Mouse (Mus musculus) heart, postnatal 0 days (tissue): ENCODE results near the gene 9230104L09Rik. TPM values are rescaled to one million over a fixed set of nuclear protein-coding genes. Genes with fewer than 3 reads are reported as not detected.

Experiments
- ATAC-seq: fragments of 200-750 bp; cut with Nextera tagmentation; 2 replicates; pipeline ENCODE4 v1.8.0; 2017; ENCODE audit warnings: low read depth, moderate number of reproducible peaks, moderate library complexity; ENCODE audit not compliant: insufficient read depth
- DNase-seq: peaks from one replicate; pipeline ENCODE4 v3.0.0-alpha.2; 2016; ENCODE audit warnings: low spot score
- H3K27ac ChIP-seq: fragments of 300-500 bp; sonication (generic); 2 replicates; pipeline ENCODE4 v1.5.1; 2014; ENCODE audit warnings: low read depth, mild to moderate bottlenecking
- H3K27me3 ChIP-seq: fragments of 300-500 bp; sonication (generic); 2 replicates; pipeline ENCODE4 v1.6.1; 2014; ENCODE audit warnings: low read length, mixed read lengths; ENCODE audit not compliant: control insufficient read depth, insufficient read depth
- H3K36me3 ChIP-seq: fragments of 300-500 bp; sonication (generic); replicated peaks from 2 replicates; pipeline ENCODE4 v1.6.1; 2014; ENCODE audit warnings: low read length, mixed read lengths; ENCODE audit not compliant: control insufficient read depth, insufficient read depth
- H3K4me1 ChIP-seq: fragments of 300-500 bp; sonication (generic); 2 replicates; pipeline ENCODE4 v1.6.1; 2014; ENCODE audit warnings: antibody characterized with exemption; ENCODE audit not compliant: control insufficient read depth, insufficient read depth
- H3K4me2 ChIP-seq: fragments of 300-500 bp; sonication (generic); 2 replicates; pipeline ENCODE4 v1.6.1; 2014; ENCODE audit warnings: low read depth, mild to moderate bottlenecking, low read length, moderate library complexity
- H3K4me3 ChIP-seq: fragments of 300-500 bp; sonication (generic); 2 replicates; pipeline ENCODE4 v1.5.1; 2014; ENCODE audit warnings: low read depth, low read length
- H3K9ac ChIP-seq: fragments of 300-500 bp; sonication (generic); replicated peaks from 2 replicates; pipeline ENCODE4 v1.6.1; 2014; ENCODE audit warnings: low read depth, low read length, mixed read lengths
- H3K9me3 ChIP-seq: fragments of 300-500 bp; sonication (generic); replicated peaks from 2 replicates; pipeline ENCODE4 v1.6.1; 2016; ENCODE audit warnings: low read length; ENCODE audit not compliant: control insufficient read depth
- CTCF ChIP-seq: IDR thresholded peaks from 2 replicates; pipeline ENCODE4 v1.5.1; 2016; ENCODE audit warnings: antibody characterized with exemption, control low read depth, low read depth
- EP300 ChIP-seq: IDR thresholded peaks from 2 replicates; pipeline ENCODE4 v1.6.1; 2016; ENCODE audit warnings: antibody characterized with exemption, low read depth
- WGBS: fragments of 180-500 bp; shearing (Covaris S2); extraction: QIAGEN DNeasy Blood & Tissue Kit; methylation state at CpG from one replicate; pipeline ENCODE4 v1.1.7; 2014; 5-methylcytosine and 5-hydroxymethylcytosine counted together
- polyA plus RNA-seq: library from polyadenylated mRNA; unstranded; fragments of >200 nt; fragmentation: Nextera tagmentation; extraction: Ambion mirVana; gene quantifications from 2 replicates; pipeline ENCODE4 v1.2.1, GENCODE M21; 2015
- total RNA-seq: library from RNA; depleted of rRNA; stranded (reverse); fragments of >200 nt; gene quantifications from 2 replicates; pipeline ENCODE4 v1.2.3, GENCODE M21; 2014; ENCODE audit warnings: low replicate concordance; rRNA removed

The 9230104L09Rik gene
- total and polyA plus RNA-seq, 2 experiments from 2014 or later = 0.98 TPM; not detected in 1

- no peak for TF ChIP-seq EP300
- no peak for TF ChIP-seq CTCF
- H3K36me3 ChIP-seq = no peaks in the 10 kb centered on the region
- no peak for DNase-seq
- H3K4me1 ChIP-seq = no peaks in the 10 kb centered on the region
- WGBS = 37% methylated on average over 1 of the region's 1 CpGs
- H3K4me3 ChIP-seq = no peak overlapping the region
- H3K27ac ChIP-seq = no peak overlapping the region
- no peaks in the 10 kb centered on the region for H3K27me3 ChIP-seq
- no peaks in the 10 kb centered on the region for H3K9me3 ChIP-seq
- H3K9ac ChIP-seq = no peak overlapping the region
- H3K4me2 ChIP-seq = no peak overlapping the region
- ATAC-seq = no peak
Observed at GRCm38 (mm10) chr2:148825986-148826385, 38.9 kb downstream of the 9230104L09Rik start.

GRCm38 (mm10) chr2:148819909-148820308 lies 44.9 kb downstream of the 9230104L09Rik start, which contains the start of gene Cst13:
Gene Cst13 (plus strand): TSS chr2:148820081.
- DNase-seq = no peak
- no peaks in the 10 kb centered on the region for H3K9me3 ChIP-seq
- TF ChIP-seq CTCF (no peak), EP300 (no peak)

GRCm38 (mm10) chr2:148806696-148807095 lies 58.1 kb downstream of the 9230104L09Rik start:
- Histone ChIP-seq H3K9ac (no peak overlapping the region), H3K36me3 (no peaks in the 10 kb centered on the region), H3K27me3 (no peaks in the 10 kb centered on the region), H3K9me3 (no peaks in the 10 kb centered on the region), H3K4me1 (peaks cover under 1% of the 10 kb centered on the region; the same call in 1 of the 2 replicates), H3K27ac (no peak overlapping the region), H3K4me2 (no peak overlapping the region), H3K4me3 (no peak overlapping the region)
- DNase-seq (no peak), ATAC-seq (no peak)
- WGBS = 72% methylated on average over 6 of the region's 6 CpGs
- no peak for TF ChIP-seq CTCF
- no peak for TF ChIP-seq EP300

More at GRCm38 (mm10) chr2:148819909-148820308, 44.9 kb downstream of the 9230104L09Rik start, which contains the start of gene Cst13:
- ATAC-seq = no peak
- Histone ChIP-seq H3K4me1 (no peaks in the 10 kb centered on the region), H3K4me2 (no peak within 1 kb of the TSS), H3K36me3 (no peaks in the 10 kb centered on the region), H3K4me3 (no peak within 1 kb of the TSS), H3K27ac (no peak within 1 kb of the TSS), H3K9ac (no peak within 1 kb of the TSS), H3K27me3 (no peaks in the 10 kb centered on the region)

- peak; percentile 57 for ATAC-seq
- no peaks in the 10 kb centered on the region for H3K36me3 ChIP-seq
- TF ChIP-seq EP300 = no peak
- TF ChIP-seq CTCF = no peak
- H3K27me3 ChIP-seq = no peaks in the 10 kb centered on the region
- peaks cover 9% of the 10 kb centered on the region; the same call in 1 of the 2 replicates for H3K4me1 ChIP-seq
- H3K27ac ChIP-seq = no peak overlapping the region
- H3K9ac ChIP-seq = no peak overlapping the region
- H3K4me3 ChIP-seq = no peak overlapping the region
- no peak overlapping the region for H3K4me2 ChIP-seq
- DNase-seq = no peak
- no peaks in the 10 kb centered on the region for H3K9me3 ChIP-seq
- WGBS = 16% methylated on average over 3 of the region's 3 CpGs
Observed at GRCm38 (mm10) chr2:148801491-148801921, 63.3 kb downstream of the 9230104L09Rik start.

DNA sequence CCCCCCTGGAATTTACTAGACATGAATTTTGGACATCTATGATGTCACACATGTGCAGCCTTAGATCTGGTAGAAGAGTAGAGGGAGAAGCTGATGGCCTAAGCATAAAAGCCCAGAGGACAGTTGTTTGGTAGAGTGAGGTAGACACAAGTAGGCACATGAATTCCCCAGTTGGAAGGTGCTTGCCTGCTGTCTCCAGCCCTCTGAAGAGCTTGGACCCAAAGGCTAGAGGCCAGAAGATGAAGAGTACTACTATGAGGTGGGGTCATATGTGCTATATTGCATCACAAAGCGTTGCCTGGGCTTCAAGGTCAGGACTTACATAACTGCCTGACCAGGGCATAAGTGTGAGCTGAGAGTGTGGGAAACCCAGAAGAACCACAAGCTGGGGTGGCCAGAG lies 66.4 kb downstream of the 9230104L09Rik start, which contains the start of gene Cst8:
Gene Cst8, plus strand, starts transcription at position 301 of the 400 bp plus-strand sequence.
- TF ChIP-seq CTCF = no peak
- TF ChIP-seq EP300 = no peak
- Histone ChIP-seq H3K36me3 (no peaks in the 10 kb centered on the region), H3K4me1 (peaks cover 9% of the 10 kb centered on the region; the same call in 1 of the 2 replicates), H3K27ac (no peak within 1 kb of the TSS), H3K4me3 (no peak within 1 kb of the TSS), H3K27me3 (no peaks in the 10 kb centered on the region), H3K9me3 (no peaks in the 10 kb centered on the region), H3K9ac (no peak within 1 kb of the TSS), H3K4me2 (no peak within 1 kb of the TSS)
- DNase-seq (no peak), ATAC-seq (no peak)
- 96% methylated on average over 1 of the region's 1 CpGs for WGBS

Other genes with a start within 250 kb of the 9230104L09Rik start
- gene Nxt1, start 192.4 kb downstream of the 9230104L09Rik start, total RNA-seq = 37.7 and 38.9 TPM in 2 replicates
- 28.6 and 32.0 TPM in 2 replicates for gene Nxt1, start 192.4 kb downstream of the 9230104L09Rik start, polyA plus RNA-seq
- 21.9 and 40.1 TPM in 2 replicates for gene Gzf1, start 184.0 kb downstream of the 9230104L09Rik start, total RNA-seq
- 12.4 and 14.3 TPM in 2 replicates for gene Gzf1, start 184.0 kb downstream of the 9230104L09Rik start, polyA plus RNA-seq
- gene Napb, start 132.6 kb downstream of the 9230104L09Rik start, total RNA-seq = 2.3 and 3.7 TPM in 2 replicates
- 1.5 TPM in 2 replicates for gene Napb, start 132.6 kb downstream of the 9230104L09Rik start, polyA plus RNA-seq
- gene Cstl1, start 114.7 kb downstream of the 9230104L09Rik start, total RNA-seq = not detected in 2 replicates
- gene Cstl1, start 114.7 kb downstream of the 9230104L09Rik start, polyA plus RNA-seq = not detected in 2 replicates
- gene Cst11, start 93.5 kb downstream of the 9230104L09Rik start, total RNA-seq = not detected in 2 replicates
- gene Cst11, start 93.5 kb downstream of the 9230104L09Rik start, polyA plus RNA-seq = not detected in 2 replicates
- not detected in 2 replicates for gene 8030411F24Rik, start 83.0 kb downstream of the 9230104L09Rik start, total RNA-seq
- not detected in 2 replicates for gene 8030411F24Rik, start 83.0 kb downstream of the 9230104L09Rik start, polyA plus RNA-seq
- not detected in 2 replicates for gene Cst12, start 75.7 kb downstream of the 9230104L09Rik start, total RNA-seq
- not detected in 2 replicates for gene Cst12, start 75.7 kb downstream of the 9230104L09Rik start, polyA plus RNA-seq
- gene Cst8, start 66.3 kb downstream of the 9230104L09Rik start, total RNA-seq = not detected in 2 replicates
- gene Cst8, start 66.3 kb downstream of the 9230104L09Rik start, polyA plus RNA-seq = not detected in 2 replicates
- gene Cst13, start 45.0 kb downstream of the 9230104L09Rik start, total RNA-seq = not detected in 2 replicates
- not detected in 2 replicates for gene Cst13, start 45.0 kb downstream of the 9230104L09Rik start, polyA plus RNA-seq
- 6.6 TPM in 1 of 2 replicates, not detected in the other for gene Cst9, start 29.9 kb downstream of the 9230104L09Rik start, total RNA-seq
- gene Cst9, start 29.9 kb downstream of the 9230104L09Rik start, polyA plus RNA-seq = 14.8 and 16.8 TPM in 2 replicates
- gene Cst3, start 10.7 kb upstream of the 9230104L09Rik start, total RNA-seq = 499 and 550 TPM in 2 replicates
- 883 and 898 TPM in 2 replicates for gene Cst3, start 10.7 kb upstream of the 9230104L09Rik start, polyA plus RNA-seq
- not detected in 2 replicates for gene Gm1330, start 138.2 kb upstream of the 9230104L09Rik start, total RNA-seq
- gene Gm1330, start 138.2 kb upstream of the 9230104L09Rik start, polyA plus RNA-seq = not detected in 2 replicates
- gene Gm10750, start 152.2 kb upstream of the 9230104L09Rik start, total RNA-seq = not detected in 2 replicates
- not detected in 2 replicates for gene Gm10750, start 152.2 kb upstream of the 9230104L09Rik start, polyA plus RNA-seq